Mouse (Mus musculus): Measurements from ENCODE around the gene Ifnar2.

DNA sequence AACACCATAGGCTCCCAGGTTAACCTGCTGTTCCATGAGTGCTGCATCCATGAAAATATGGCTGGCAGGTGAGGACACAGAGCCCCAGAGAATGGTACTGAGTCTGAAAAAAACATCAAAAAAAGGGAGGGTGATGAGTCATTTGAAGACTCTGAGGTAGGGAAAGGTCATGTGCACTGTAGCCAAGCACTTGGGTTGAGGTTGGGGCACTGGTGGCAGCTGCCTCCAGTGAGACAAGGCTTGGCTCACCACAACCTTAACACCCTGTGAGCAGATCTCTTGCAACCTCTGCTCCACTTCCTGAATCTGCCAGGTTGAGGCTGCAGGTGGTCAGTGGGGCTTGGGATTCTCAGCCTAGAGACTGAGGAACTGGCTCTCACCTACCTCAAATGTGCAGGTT lies 6.0 kb upstream of the Ifnar2 start:
- TF ChIP-seq EP300 (IDR thresholded peaks at IDR 0.05; ENCODE audit: low read depth) (no peak), CTCF (IDR thresholded peaks at IDR 0.05; ENCODE audit: low read depth) (no peak)
